Mouse (Mus musculus) midbrain, embryonic 10.5 days (tissue): ENCODE results near the gene Rab35. TPM values are rescaled to one million over a fixed set of nuclear protein-coding genes. Genes with fewer than 3 reads are reported as not detected.

Source experiments
- DNase-seq: peaks from one replicate; pipeline ENCODE4 v3.0.0-alpha.2; 2017; ENCODE audit warnings: low spot score
- H3K27ac ChIP-seq: fragments of 300-500 bp; sonication (generic); replicated peaks from 2 replicates; pipeline ENCODE4 v1.5.1; 2016; ENCODE audit warnings: mild to moderate bottlenecking
- H3K27me3 ChIP-seq: fragments of 300-500 bp; sonication (generic); 2 replicates; pipeline ENCODE4 v1.6.1; 2016; ENCODE audit warnings: low read depth, mild to moderate bottlenecking; ENCODE audit not compliant: poor library complexity, severe bottlenecking
- H3K36me3 ChIP-seq: fragments of 300-500 bp; sonication (generic); 2 replicates; pipeline ENCODE4 v1.6.1; 2016; ENCODE audit warnings: mild to moderate bottlenecking, moderate library complexity
- H3K4me1 ChIP-seq: fragments of 300-500 bp; sonication (generic); 2 replicates; pipeline ENCODE4 v1.6.1; 2016
- H3K4me3 ChIP-seq: fragments of 300-500 bp; sonication (generic); 2 replicates; pipeline ENCODE4 v1.5.1; 2016; ENCODE audit warnings: mild to moderate bottlenecking, moderate library complexity
- H3K9me3 ChIP-seq: fragments of 300-500 bp; sonication (generic); replicated peaks from 2 replicates; pipeline ENCODE4 v1.6.1; 2016; ENCODE audit warnings: mild to moderate bottlenecking
- WGBS: fragments of 180-500 bp; shearing (Covaris S2); methylation state at CpG from one replicate; pipeline ENCODE4 v1.1.7; 2016; 5-methylcytosine and 5-hydroxymethylcytosine counted together
- microRNA-seq: library from miRNA; unstranded; fragments of <30 nt; microRNA quantifications from one replicate; pipeline ENCODE4, GENCODE M21; 2017
- polyA plus RNA-seq: library from polyadenylated mRNA; unstranded; fragments of >200 nt; fragmentation: Nextera tagmentation; extraction: Ambion mirVana; gene quantifications from 2 replicates; pipeline ENCODE4 v1.2.1, GENCODE M21; 2016

Gene Rab35
- polyA plus RNA-seq, 1 experiment from 2014 or later: 11.8 TPM

DNA sequence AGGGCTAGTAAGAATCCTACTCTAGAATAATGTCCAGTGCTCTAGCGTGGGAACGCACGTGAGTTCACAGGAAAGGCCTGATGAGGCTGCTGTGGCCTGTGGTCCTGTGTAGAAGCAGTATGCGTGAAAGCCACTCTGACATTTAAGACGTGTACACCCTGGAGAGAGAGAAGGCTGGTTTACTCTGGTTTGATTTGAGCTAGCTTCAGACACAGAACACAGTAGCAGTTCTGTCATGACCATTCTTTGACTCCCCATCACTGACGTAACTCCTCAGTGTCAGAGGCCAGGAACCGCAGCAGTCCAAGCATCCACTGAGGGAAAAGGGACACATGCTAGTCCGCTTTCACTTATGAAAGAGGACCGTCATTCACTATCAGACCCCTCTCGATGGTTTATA is 53.4 kb downstream of the Rab35 start:
- H3K27me3 ChIP-seq: no peaks in the 10 kb centered on the region
- peaks cover 20% of the 10 kb centered on the region for H3K4me1 ChIP-seq
- H3K9me3 ChIP-seq: no peaks in the 10 kb centered on the region
- H3K4me3 ChIP-seq: no peak overlapping the region
- H3K27ac ChIP-seq: no peak overlapping the region
- 86% methylated on average over 10 of the region's 10 CpGs for WGBS
- no peak for DNase-seq
- no peaks in the 10 kb centered on the region for H3K36me3 ChIP-seq

DNA sequence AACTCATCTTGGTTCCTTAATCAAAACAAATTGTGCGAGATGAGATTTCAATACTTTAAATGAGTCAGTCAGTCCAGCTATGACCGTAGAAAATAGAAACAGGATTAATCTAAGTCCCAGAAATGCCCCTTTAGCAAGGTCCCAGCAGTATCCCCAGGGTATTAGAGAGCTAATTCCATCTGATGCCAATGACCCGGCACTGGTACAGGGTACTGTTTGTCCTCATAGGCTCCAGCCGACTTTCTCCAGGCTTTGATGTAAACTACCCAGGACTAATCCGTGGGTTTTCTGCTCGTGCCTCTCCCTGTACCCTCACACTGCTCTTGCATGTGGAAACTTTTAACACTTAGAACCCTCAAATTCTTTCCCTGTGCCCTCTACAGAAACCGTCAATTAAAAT is 55.0 kb downstream of the Rab35 start:
- no peak for DNase-seq
- Histone ChIP-seq H3K9me3 (no peaks in the 10 kb centered on the region), H3K27ac (no peak overlapping the region), H3K4me3 (no peak overlapping the region), H3K27me3 (no peaks in the 10 kb centered on the region), H3K36me3 (no peaks in the 10 kb centered on the region), H3K4me1 (peaks cover 20% of the 10 kb centered on the region)
- WGBS: 38% methylated on average over 7 of the region's 7 CpGs

DNA sequence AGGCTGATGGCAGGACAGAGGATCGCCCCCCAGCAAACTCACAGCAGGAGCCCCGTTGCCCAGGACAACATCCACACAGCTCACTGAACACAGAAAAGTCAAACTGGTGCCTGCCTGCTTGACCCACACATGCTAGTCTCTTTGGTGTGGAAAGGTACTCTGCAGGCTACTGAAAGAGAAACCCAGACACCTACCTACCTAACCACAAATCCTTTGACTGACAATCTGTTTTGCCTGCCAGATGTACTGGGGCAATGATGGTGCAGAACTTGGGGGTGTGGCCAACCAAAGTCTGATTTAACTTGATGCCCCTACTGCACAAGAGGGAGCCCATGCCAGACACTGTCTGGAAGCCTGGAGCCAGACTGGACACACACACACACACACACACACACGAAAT is 61.6 kb downstream of the Rab35 start:
- no peaks in the 10 kb centered on the region for H3K9me3 ChIP-seq
- peaks cover 22% of the 10 kb centered on the region for H3K4me1 ChIP-seq
- H3K27ac ChIP-seq: no peak overlapping the region
- no peaks in the 10 kb centered on the region for H3K27me3 ChIP-seq
- no peak overlapping the region for H3K4me3 ChIP-seq
- DNase-seq: no peak
- WGBS: 40% methylated on average over 3 of the region's 3 CpGs
- H3K36me3 ChIP-seq: no peaks in the 10 kb centered on the region

DNA sequence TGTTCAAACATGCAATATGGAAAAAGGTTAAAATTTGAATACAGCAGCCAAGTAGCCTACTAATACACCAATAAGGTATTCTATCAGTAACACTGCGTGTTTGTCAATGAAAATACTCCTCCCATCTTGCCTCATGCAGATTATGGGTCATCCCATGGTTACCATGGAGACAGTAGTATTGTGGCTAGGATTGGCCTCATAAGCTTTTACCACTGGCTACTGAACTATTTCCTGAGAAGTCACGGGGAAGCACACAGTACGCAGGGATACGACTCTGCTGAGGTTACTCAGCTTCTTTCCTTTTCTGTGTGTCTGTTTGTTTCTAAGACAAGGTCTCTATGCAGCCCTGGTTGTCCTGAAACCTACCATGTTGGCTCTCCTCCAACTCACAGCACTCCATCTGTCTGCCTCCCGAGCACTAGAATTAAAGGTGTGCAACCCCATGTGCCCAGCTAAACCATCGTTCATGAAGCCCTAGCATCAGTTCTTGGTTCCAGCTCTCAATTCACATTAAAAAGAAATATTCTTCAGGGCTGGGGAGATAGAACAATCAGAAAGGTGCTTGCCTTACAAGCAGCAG is 63.6 kb downstream of the Rab35 start:
- no peak for DNase-seq
- 76% methylated on average over 6 of the region's 6 CpGs for WGBS
- no peaks in the 10 kb centered on the region for H3K36me3 ChIP-seq
- no peaks in the 10 kb centered on the region for H3K9me3 ChIP-seq
- peaks cover 22% of the 10 kb centered on the region for H3K4me1 ChIP-seq
- H3K4me3 ChIP-seq: no peak overlapping the region
- no peak overlapping the region for H3K27ac ChIP-seq
- H3K27me3 ChIP-seq: no peaks in the 10 kb centered on the region

DNA sequence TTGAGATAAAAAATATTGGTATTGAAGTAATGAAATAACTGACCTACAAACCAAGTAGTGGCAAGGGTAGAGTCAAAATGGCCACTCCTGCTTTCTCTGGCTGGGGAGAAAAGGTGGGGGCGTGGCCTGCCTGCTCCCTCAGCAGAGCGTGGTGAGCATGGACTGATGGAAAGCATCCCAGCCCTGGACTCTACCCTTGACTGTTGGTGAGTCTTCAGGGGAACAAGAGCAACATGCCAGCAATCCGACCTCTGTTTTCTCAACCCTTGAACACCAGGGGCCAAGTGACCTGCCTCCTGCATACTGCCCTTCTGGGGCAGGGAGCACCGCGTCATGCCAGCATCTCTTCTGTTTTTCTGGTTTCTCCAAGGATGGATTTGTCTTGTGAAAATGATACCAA is 65.1 kb downstream of the Rab35 start:
- H3K36me3 ChIP-seq: no peaks in the 10 kb centered on the region
- no peaks in the 10 kb centered on the region for H3K9me3 ChIP-seq
- no peak overlapping the region for H3K27ac ChIP-seq
- DNase-seq: no peak
- peaks cover 22% of the 10 kb centered on the region for H3K4me1 ChIP-seq
- H3K4me3 ChIP-seq: no peak overlapping the region
- no peaks in the 10 kb centered on the region for H3K27me3 ChIP-seq
- WGBS: 75% methylated on average over 5 of the region's 5 CpGs

Small RNA genes lying within 50 kb of the gene (microRNA-seq; reads per million reads assigned to microRNA genes)
- gene Mir7030: not detected

Other genes with a start within 250 kb of the Rab35 start
- gene Msi1, start 202.3 kb upstream of the Rab35 start, polyA plus RNA-seq: 190 and 232 TPM in 2 replicates
- gene Pla2g1b, start 165.6 kb upstream of the Rab35 start, polyA plus RNA-seq: 0.41 and 0.62 TPM in 2 replicates
- gene Sirt4, start 147.2 kb upstream of the Rab35 start, polyA plus RNA-seq: 15.2 and 17.0 TPM in 2 replicates
- gene Pxn, start 125.2 kb upstream of the Rab35 start, polyA plus RNA-seq: 27.9 and 28.9 TPM in 2 replicates
- gene Rplp0, start 72.4 kb upstream of the Rab35 start, polyA plus RNA-seq: 1,126 and 1,338 TPM in 2 replicates
- gene Gcn1l1, start 66.7 kb upstream of the Rab35 start, polyA plus RNA-seq: 52.5 and 61.2 TPM in 2 replicates
- 12.1 and 16.2 TPM in 2 replicates for gene Bicdl1, start 99.7 kb downstream of the Rab35 start, polyA plus RNA-seq
- 45.5 and 47.2 TPM in 2 replicates for gene Cit, start 213.4 kb downstream of the Rab35 start, polyA plus RNA-seq